Mouse (Mus musculus) frontal cortex, adult (tissue): ENCODE measurements at regions not wholly inside any gene's neighbourhood (a gene's known extent, or its start where the extent isn't known, plus 50 kb on each side); places are given as distances from the start of the nearest gene placed in this dataset.
A peak's percentile ranks its signal among the peaks of the same experiment; 100 is the strongest.
"Not testable (repeated sequence)": the region's sequence is repeated elsewhere in the genome, so short reads cannot be mapped to it uniquely, and the experiment has no call there.

Source experiments
- ATAC-seq: cut with Nextera tagmentation; 2 replicates; pipeline ENCODE4 v1.9.2; 2017; ENCODE audit warnings: mild to moderate bottlenecking, moderate library complexity, mixed read lengths; ENCODE audit not compliant: low TSS enrichment

GRCm38 (mm10) chr17:16926200-16926599 is 137.7 kb upstream of the Zfp960 start:
- no peak for ATAC-seq

GRCm38 (mm10) chr17:16951092-16952016 is 112.6 kb upstream of the Zfp960 start:
- ATAC-seq = peak; percentile 100

- ATAC-seq = not testable (repeated sequence)
Observed at GRCm38 (mm10) chr17:16952146-16952545, 111.8 kb upstream of the Zfp960 start.

GRCm38 (mm10) chr17:16997241-16997640 is 66.7 kb upstream of the Zfp960 start:
- not testable (repeated sequence) for ATAC-seq

GRCm38 (mm10) chr17:17004632-17005265 is 59.2 kb upstream of the Zfp960 start:
- ATAC-seq = peak; percentile 100

- not testable (repeated sequence) for ATAC-seq
Observed at GRCm38 (mm10) chr17:17005267-17005666, 58.6 kb upstream of the Zfp960 start.
